10 mouse cellular contexts compared by ENCODE assay signal in genomic region chr6:97416972-97417554, GRCm38 (mm10).
DNase-seq lines count a peak whose midpoint lies in the region; ATAC-seq and TF ChIP-seq lines count a peak whose summit lies in the region.
"Had no signal": no experiment of that assay in that cellular context is flagged by ENCODE, and none has a peak within 500 bp of the region (broad histone marks: within the 10 kb centered on the region; RNA-seq: fewer than 3 reads in every experiment).

No protein-coding gene starts in this region.

- peak; percentile 73 for TF ChIP-seq CTCF in cerebellum, adult 2 months (IDR thresholded peaks at IDR 0.05; ENCODE audit: borderline replicate concordance, insufficient read depth, low read depth, low read length)

- H3K4me2 ChIP-seq in liver, embryonic 11.5 days: no peak overlapping the region
- H3K4me2 ChIP-seq in neural tube, embryonic 14.5 days (ENCODE audit: low read depth, low read length): no peak overlapping the region
- H3K4me2 ChIP-seq: embryonic facial prominence, embryonic 15.5 days had no signal

- no peak for TF ChIP-seq POLR2A in cerebellum, adult 2 months (IDR thresholded peaks at IDR 0.05; ENCODE audit: borderline replicate concordance, insufficient read depth, low read length)

- peak; percentile 68 for ATAC-seq in liver, embryonic 11.5 days (replicated peaks; ENCODE audit: low FRiP score)
- ATAC-seq in neural tube, embryonic 14.5 days (ENCODE audit: low read depth): peak; percentile 44; the same call in 1 of the 2 replicates

- 33% methylated on average over 13 of the region's 13 CpGs for WGBS in cerebellum, adult 2 months
- WGBS in liver, embryonic 11.5 days: 57% methylated on average over 13 of the region's 13 CpGs
- 60% methylated on average over 13 of the region's 13 CpGs for WGBS in neural tube, embryonic 14.5 days

- no peaks in the 10 kb centered on the region for H3K27me3 ChIP-seq in cerebellum, adult 2 months (ENCODE audit: control insufficient read depth, insufficient read depth, low read length)
- no peaks in the 10 kb centered on the region for H3K27me3 ChIP-seq in liver, embryonic 11.5 days (replicated peaks; ENCODE audit: control insufficient read depth, insufficient read depth, low read length)
- H3K27me3 ChIP-seq in neural tube, embryonic 14.5 days (ENCODE audit: control insufficient read depth, insufficient read depth, low read length): no peaks in the 10 kb centered on the region
- H3K27me3 ChIP-seq: embryonic facial prominence, embryonic 15.5 days; megakaryocyte, embryonic 14.5 days had no signal

- H3K9ac ChIP-seq in liver, embryonic 11.5 days (ENCODE audit: low read depth, low read length): no peak overlapping the region
- no peak overlapping the region for H3K9ac ChIP-seq in neural tube, embryonic 14.5 days (replicated peaks; ENCODE audit: low read depth, low read length)
- H3K9ac ChIP-seq: embryonic facial prominence, embryonic 15.5 days had no signal

- H3K36me3 ChIP-seq in liver, embryonic 11.5 days (ENCODE audit: control insufficient read depth, insufficient read depth, low read length): no peaks in the 10 kb centered on the region
- no peaks in the 10 kb centered on the region for H3K36me3 ChIP-seq in neural tube, embryonic 14.5 days (ENCODE audit: control insufficient read depth, insufficient read depth, low read length)
- H3K36me3 ChIP-seq: embryonic facial prominence, embryonic 15.5 days had no signal

- H3K4me1 ChIP-seq in cerebellum, adult 2 months (ENCODE audit: control insufficient read depth, insufficient read depth, low read length): no peaks in the 10 kb centered on the region
- no peaks in the 10 kb centered on the region for H3K4me1 ChIP-seq in liver, embryonic 11.5 days (replicated peaks; ENCODE audit: control insufficient read depth, insufficient read depth, low read length)
- H3K4me1 ChIP-seq in neural tube, embryonic 14.5 days (ENCODE audit: control insufficient read depth, insufficient read depth, low read length): no peaks in the 10 kb centered on the region
- H3K4me1 ChIP-seq: embryonic facial prominence, embryonic 15.5 days had no signal

- H3K27ac ChIP-seq in cerebellum, adult 2 months (ENCODE audit: insufficient read depth, low read length): no peak overlapping the region
- no peak overlapping the region for H3K27ac ChIP-seq in liver, embryonic 11.5 days (ENCODE audit: low read depth, low read length)
- no peak overlapping the region for H3K27ac ChIP-seq in neural tube, embryonic 14.5 days (ENCODE audit: low read depth, low read length)
- H3K27ac ChIP-seq: embryonic facial prominence, embryonic 15.5 days had no signal

- H3K4me3 ChIP-seq in cerebellum, adult 2 months (replicated peaks; ENCODE audit: insufficient read depth, low read depth, low read length): no peak overlapping the region
- no peak overlapping the region for H3K4me3 ChIP-seq in liver, embryonic 11.5 days (ENCODE audit: low read depth, low read length)
- no peak overlapping the region for H3K4me3 ChIP-seq in neural tube, embryonic 14.5 days (ENCODE audit: low read depth, low read length)
- H3K4me3 ChIP-seq: embryonic facial prominence, embryonic 15.5 days; megakaryocyte, embryonic 14.5 days had no signal

- no peaks in the 10 kb centered on the region for H3K9me3 ChIP-seq in liver, embryonic 11.5 days (ENCODE audit: control insufficient read depth, low read length)
- H3K9me3 ChIP-seq in neural tube, embryonic 14.5 days (ENCODE audit: control insufficient read depth, low read length): no peaks in the 10 kb centered on the region
- H3K9me3 ChIP-seq: embryonic facial prominence, embryonic 15.5 days; megakaryocyte, embryonic 14.5 days had no signal

- DNase-seq in 3T3-L1 (ENCODE audit: low read depth, low spot score) (peak; percentile 80), MN1 (ENCODE audit: low spot score) (peak; percentile 28)
- DNase-seq in cerebellum, adult 2 months: peak; percentile 18 to 46
- peak; percentile 42 to 50 for DNase-seq in frontal cortex, postnatal 25 days (ENCODE audit: low spot score in 2 of 2)
- DNase-seq in kidney, adult 18-20 months: peak; percentile 81
- peak; percentile 75 for DNase-seq in liver, embryonic 11.5 days (ENCODE audit: low spot score)
- peak; percentile 72 for DNase-seq in thymus, postnatal 25 days

Comparison
In these comparisons a context has a peak if more than half of its experiments do, and no peak if none do; other contexts are left out.
1. DNase-seq: peak in every context shown above with its lines; median percentile 81 in kidney, adult 18-20 months; 80 in 3T3-L1; 75 in liver, embryonic 11.5 days; 72 in thymus, postnatal 25 days; 46 in frontal cortex, postnatal 25 days; 32 in cerebellum, adult 2 months; 28 in MN1.